Mouse (Mus musculus) stomach, postnatal 0 days (tissue): ENCODE data around the gene Mrps35.

Source experiments
- CTCF ChIP-seq: IDR thresholded peaks from 2 replicates; pipeline ENCODE4 v1.5.1; 2016; ENCODE audit warnings: antibody characterized with exemption, low read depth, mild to moderate bottlenecking, moderate library complexity
- EP300 ChIP-seq: optimal IDR thresholded peaks from 2 replicates; pipeline ENCODE3; 2016; ENCODE audit warnings: antibody characterized with exemption

DNA sequence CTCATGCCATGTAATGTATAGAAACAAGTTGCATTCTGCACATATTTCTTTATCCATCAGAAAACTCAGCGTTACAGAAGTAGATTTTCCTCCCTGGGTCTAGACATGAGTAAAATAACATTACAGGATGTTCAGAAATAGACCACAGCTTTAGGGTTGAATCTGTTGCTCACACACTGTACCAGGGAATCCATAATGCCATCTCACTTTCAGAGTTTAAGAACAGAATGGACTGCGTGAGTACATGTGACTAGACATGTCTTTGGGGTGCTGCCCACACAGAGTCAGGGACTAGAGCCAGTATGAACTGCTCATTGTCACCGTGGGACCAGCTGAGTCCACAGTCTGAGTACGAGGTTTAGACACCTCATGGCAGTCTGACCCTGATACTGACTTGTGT lies 43.9 kb upstream of the Mrps35 start:
- TF ChIP-seq CTCF (no peak), EP300 (no peak)
